Mouse (Mus musculus): Measurements from ENCODE around the gene Thyn1.

DNA sequence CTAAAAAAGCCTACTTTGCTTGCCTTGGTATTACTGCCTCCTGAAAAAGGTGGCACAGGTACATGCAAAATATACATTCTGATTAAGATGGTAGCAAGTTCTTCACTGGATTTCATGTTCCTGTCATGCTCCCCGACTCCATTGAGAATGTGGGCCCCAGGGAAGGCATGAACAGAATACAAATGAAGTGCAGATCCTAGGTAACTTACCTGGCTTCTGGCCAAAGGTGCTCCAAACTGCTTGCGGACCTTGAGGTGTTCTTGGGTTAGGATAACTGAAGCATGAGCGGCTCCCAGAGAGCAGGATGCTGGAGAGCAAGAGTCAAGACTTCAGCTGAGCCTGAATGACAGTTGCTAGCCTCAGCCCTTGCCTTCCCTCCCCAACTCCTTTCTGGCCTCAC is 20.7 kb upstream of the Thyn1 start:
- TF ChIP-seq CTCF (IDR thresholded peaks at IDR 0.05; ENCODE audit: insufficient read depth, low read length) (no peak), POLR2A (IDR thresholded peaks at IDR 0.05; ENCODE audit: borderline replicate concordance, extremely low read depth, low read depth, low read length) (no peak)

Measured in lung, adult 2 months (tissue).